Mouse (Mus musculus) liver, adult 2 months (tissue): ENCODE results near the gene Vamp5.

ENCODE experiments used
- CTCF ChIP-seq: fragments of 200-500 bp; IDR thresholded peaks from 2 replicates; pipeline ENCODE4 v1.5.1; 2011; ENCODE audit warnings: low read depth, low read length, control low read depth
- POLR2A ChIP-seq: fragments of 200-500 bp; IDR thresholded peaks from 2 replicates; pipeline ENCODE4 v1.6.1; 2011; ENCODE audit warnings: low read length, control low read depth; ENCODE audit not compliant: insufficient read depth; ENCODE audit errors: extremely low read depth

- TF ChIP-seq CTCF (no peak), POLR2A (no peak)
Observed at GRCm38 (mm10) chr6:72415964-72416772, 35.9 kb upstream of the Vamp5 start.
